Mouse (Mus musculus): ENCODE results near the gene 4930432M17Rik.

4930432M17Rik gene

GRCm38 (mm10) chr3:121670462-121670861 is at the start of gene 4930432M17Rik:
TSS of gene 4930432M17Rik (plus strand) at chr3:121670762.
- no peak for DNase-seq (ENCODE audit: low read depth, low spot score)

- DNase-seq (ENCODE audit: low read depth, low spot score) = no peak
Measured at GRCm38 (mm10) chr3:121625662-121626061, 44.9 kb upstream of the 4930432M17Rik start.

- no peak for DNase-seq (ENCODE audit: low read depth, low spot score)
Measured at GRCm38 (mm10) chr3:121626273-121626672, 44.3 kb upstream of the 4930432M17Rik start.

GRCm38 (mm10) chr3:121628245-121628644 is 42.3 kb upstream of the 4930432M17Rik start:
- no peak for DNase-seq (ENCODE audit: low read depth, low spot score)

GRCm38 (mm10) chr3:121630626-121631025 is 39.9 kb upstream of the 4930432M17Rik start:
- DNase-seq (ENCODE audit: low read depth, low spot score) = no peak

GRCm38 (mm10) chr3:121634963-121635362 is 35.6 kb upstream of the 4930432M17Rik start:
- DNase-seq (ENCODE audit: low read depth, low spot score) = no peak

- no peak for DNase-seq (ENCODE audit: low read depth, low spot score)
Measured at GRCm38 (mm10) chr3:121635505-121635904, 35.1 kb upstream of the 4930432M17Rik start.

- DNase-seq (ENCODE audit: low read depth, low spot score) = no peak
Measured at GRCm38 (mm10) chr3:121636315-121636714, 34.2 kb upstream of the 4930432M17Rik start.

GRCm38 (mm10) chr3:121636748-121637147 is 33.8 kb upstream of the 4930432M17Rik start:
- DNase-seq (ENCODE audit: low read depth, low spot score) = no peak

- no peak for DNase-seq (ENCODE audit: low read depth, low spot score)
Measured at GRCm38 (mm10) chr3:121637792-121638191, 32.8 kb upstream of the 4930432M17Rik start.

GRCm38 (mm10) chr3:121638241-121638640 is 32.3 kb upstream of the 4930432M17Rik start:
- no peak for DNase-seq (ENCODE audit: low read depth, low spot score)

GRCm38 (mm10) chr3:121640611-121641010 is 30.0 kb upstream of the 4930432M17Rik start:
- no peak for DNase-seq (ENCODE audit: low read depth, low spot score)

GRCm38 (mm10) chr3:121643236-121643635 is 27.3 kb upstream of the 4930432M17Rik start:
- DNase-seq (ENCODE audit: low read depth, low spot score) = no peak

GRCm38 (mm10) chr3:121645447-121645846 is 25.1 kb upstream of the 4930432M17Rik start:
- peak; percentile 37 for DNase-seq (ENCODE audit: low read depth, low spot score)

- no peak for DNase-seq (ENCODE audit: low read depth, low spot score)
Measured at GRCm38 (mm10) chr3:121646364-121647048, 24.1 kb upstream of the 4930432M17Rik start.

GRCm38 (mm10) chr3:121648238-121648778 is 22.3 kb upstream of the 4930432M17Rik start:
- DNase-seq (ENCODE audit: low read depth, low spot score) = no peak

GRCm38 (mm10) chr3:121650052-121650671 is 20.4 kb upstream of the 4930432M17Rik start:
- DNase-seq (ENCODE audit: low read depth, low spot score) = no peak

GRCm38 (mm10) chr3:121651710-121652109 is 18.9 kb upstream of the 4930432M17Rik start:
- DNase-seq (ENCODE audit: low read depth, low spot score) = no peak

- no peak for DNase-seq (ENCODE audit: low read depth, low spot score)
Measured at GRCm38 (mm10) chr3:121652186-121652585, 18.4 kb upstream of the 4930432M17Rik start.

GRCm38 (mm10) chr3:121656922-121657321 is 13.6 kb upstream of the 4930432M17Rik start:
- DNase-seq (ENCODE audit: low read depth, low spot score) = no peak

- no peak for DNase-seq (ENCODE audit: low read depth, low spot score)
Measured at GRCm38 (mm10) chr3:121662705-121663469, 7.7 kb upstream of the 4930432M17Rik start.

- DNase-seq (ENCODE audit: low read depth, low spot score) = no peak
Measured at GRCm38 (mm10) chr3:121663470-121663847, 7.1 kb upstream of the 4930432M17Rik start.
